Mouse (Mus musculus) retina, adult 2 months (tissue): ENCODE data around the gene Gtdc1.

Experiments used
- DNase-seq: peaks from one replicate; pipeline ENCODE4 v3.0.0-alpha.2; 2012; ENCODE audit warnings: low read depth, low spot score

The Gtdc1 gene

DNA sequence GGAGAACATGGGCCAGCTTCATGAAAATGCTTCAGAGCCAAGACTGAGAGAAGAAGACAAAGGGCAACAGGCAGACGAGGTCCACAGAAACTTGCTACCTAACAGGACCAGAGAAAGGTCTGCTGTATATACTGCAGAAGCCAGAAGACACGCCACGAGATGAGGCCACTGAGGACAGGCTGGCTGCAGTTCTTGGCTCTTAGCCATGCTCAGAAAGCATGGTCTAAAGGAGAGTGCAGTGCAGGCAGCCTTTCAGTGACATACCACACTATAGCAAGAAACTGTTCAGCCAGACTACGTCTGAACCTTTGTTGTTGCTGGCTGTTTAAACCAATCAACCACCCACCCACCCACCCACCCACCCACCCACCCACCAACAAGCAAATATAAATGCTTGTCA lies 336.6 kb downstream of the Gtdc1 start:
- no peak for DNase-seq

DNA sequence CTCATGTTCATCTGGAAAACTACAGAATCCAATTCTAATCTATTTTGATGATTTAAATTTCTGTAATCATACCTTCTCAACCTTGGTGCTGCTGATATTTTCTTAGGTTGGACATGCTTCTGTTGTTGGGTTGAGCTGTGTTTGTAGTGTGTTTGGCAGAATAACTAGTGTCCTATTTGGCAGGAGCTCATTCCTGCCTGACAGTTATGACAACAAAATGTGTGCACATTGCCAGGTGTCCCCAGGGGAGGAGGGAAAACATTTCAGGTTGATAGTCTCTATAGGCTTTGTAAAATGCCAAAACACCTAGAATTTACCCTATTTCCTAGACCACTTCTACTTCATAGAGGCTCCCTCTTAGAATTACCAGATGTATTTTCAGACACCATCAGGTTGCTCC lies 343.4 kb downstream of the Gtdc1 start:
- DNase-seq, result no peak

DNA sequence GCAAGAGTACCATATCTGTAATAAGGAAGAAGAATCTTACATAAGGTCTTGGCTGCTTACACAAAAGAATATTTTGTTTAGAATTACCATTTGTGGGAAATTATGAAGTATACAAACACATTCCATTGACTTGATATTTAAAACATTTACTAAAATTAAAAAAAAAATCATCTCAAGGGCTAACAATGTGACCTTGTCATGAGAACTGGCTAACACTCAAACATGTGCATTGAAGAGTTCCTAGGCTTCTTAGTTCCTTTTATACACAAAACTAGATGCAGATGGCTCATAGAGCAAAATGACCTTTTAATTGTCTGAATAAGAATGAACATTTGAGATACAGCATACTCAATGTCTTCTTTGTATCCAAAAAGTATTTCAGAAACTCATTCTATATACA lies 344.0 kb downstream of the Gtdc1 start:
- no peak for DNase-seq

DNA sequence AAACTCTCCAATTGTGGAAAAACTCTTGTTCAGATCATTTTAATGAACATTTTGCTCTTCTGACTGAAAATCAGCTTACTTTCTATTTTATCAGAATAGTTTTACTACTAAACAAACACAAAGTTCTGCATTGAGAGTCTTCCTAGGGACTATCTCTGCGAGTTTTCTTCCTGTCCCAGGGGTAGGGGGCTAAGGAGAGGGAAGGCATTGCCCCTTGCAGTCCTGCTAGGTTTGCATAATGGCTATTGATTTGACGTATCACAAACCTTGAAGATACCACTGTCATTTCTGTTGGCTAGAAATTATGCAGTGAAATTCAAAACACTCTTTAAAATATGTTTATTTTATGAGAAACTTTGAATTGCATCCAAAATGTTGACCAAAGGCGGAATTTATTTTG lies 355.6 kb downstream of the Gtdc1 start:
- DNase-seq, result no peak

DNA sequence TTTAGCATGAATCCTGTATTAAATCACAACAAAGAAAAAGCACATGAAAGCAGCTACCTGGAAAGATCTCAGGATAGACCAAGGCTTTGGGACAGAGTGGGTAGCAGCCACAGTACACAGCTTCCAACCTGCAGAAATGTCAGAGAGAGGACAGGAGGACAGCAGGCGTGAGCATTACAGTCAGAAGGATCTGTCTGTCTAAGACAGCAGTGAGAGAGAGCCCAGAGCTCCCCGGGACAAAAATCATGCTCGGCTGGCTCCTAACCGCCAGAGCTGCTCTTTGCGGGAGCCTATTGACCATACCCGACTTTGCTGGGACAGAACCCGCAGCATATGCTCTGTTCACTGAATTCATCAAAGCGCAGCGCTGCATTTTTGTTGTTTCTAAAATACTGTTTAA lies 356.3 kb downstream of the Gtdc1 start:
- no peak for DNase-seq

DNA sequence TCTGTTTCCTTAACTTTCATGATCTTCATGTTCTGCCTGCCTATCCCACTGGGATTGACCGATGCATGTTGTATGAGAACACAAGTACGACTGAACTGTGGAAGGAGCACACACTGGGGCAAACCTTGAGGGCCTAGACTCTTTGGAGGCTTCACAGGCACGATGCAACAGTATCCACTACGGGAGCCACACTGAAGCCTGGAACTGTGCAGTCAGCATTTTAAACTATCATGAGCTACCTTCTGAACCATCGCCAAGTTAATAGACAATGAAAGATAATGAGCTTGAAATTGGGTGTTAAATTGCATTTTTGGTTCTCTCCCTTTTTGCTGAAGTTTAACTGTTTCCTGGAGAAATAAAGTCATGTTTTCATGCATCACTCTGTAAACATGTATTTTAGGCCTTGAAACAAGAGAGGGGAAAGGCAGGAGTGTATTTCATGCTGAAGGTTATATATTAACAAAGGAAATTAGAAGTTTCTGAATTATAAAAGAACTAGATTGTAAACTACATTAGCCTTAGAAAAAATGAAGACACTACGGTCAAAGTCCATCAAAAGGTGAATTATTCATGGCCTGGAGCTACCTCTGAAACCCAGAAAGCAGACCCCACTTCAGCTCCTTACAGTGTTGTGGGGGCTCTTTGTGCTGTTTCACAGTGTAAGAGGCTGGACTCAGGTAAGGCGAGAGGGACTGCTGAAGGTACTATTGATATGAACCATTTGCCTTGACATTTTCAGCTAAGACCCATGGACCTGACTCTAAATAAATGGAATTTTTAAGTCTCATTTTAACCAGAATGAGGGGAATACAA lies 358.1 kb downstream of the Gtdc1 start:
- DNase-seq, result no peak

DNA sequence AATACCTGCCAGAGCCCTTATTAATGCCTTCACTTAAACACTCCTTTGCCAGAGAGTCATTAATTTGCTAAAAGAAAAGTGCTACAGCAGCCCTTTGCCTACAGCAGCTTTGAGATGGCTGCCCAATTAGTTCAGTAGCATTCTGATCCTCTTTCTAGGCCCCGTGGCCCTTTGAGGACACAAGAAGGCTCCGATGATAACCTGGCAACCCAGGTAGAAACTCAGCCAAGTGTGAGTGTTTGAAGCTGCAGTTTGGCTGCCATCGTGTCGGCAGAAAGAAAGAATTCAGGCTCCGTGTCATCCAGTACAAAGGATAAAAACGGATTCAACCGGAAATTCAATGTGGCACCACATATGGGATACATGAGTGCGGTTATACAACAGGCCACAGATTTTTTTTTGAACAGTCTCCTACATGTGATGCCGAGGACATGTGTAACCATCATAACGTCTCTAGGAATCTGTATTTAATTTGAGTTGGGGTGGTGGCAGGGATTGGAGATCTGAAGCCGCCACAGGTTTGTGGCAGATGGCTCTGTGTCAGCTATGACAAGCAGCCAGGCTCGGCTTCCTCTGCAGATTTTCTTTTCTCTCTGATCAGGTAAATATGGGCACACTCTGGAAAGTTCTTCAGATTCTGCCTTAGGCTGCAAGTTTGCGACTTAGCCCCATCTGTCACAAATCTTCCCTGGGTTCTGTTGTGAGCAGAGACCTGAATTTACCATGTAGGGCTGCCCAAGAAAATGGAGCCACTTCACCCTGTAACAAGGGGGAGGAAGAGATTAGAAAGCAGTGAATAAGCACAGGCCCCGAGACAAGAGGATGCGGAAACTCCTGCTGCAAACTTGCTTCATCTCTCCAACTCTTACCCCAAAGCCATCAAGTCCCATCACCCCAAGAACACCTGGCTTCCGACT lies 362.4 kb downstream of the Gtdc1 start:
- DNase-seq, result no peak

DNA sequence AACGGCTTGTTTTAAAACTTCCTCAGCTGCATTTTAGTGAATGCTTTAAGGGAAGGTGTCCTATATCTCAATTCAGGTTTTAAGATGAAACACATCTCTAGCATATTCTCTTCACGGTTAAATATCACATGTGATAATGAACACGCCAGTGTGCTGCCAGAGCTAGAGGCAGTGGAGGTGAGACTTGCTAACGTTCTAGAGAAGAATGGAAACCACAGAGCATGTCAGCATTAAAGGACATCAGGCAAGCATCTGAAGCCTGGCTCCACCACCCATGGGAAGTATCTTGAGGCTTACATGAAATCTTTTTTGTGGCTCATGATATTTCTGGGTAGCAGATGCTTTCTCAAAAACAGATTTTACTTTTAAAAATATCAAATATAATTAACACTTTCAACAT lies 365.7 kb downstream of the Gtdc1 start:
- DNase-seq, result no peak

DNA sequence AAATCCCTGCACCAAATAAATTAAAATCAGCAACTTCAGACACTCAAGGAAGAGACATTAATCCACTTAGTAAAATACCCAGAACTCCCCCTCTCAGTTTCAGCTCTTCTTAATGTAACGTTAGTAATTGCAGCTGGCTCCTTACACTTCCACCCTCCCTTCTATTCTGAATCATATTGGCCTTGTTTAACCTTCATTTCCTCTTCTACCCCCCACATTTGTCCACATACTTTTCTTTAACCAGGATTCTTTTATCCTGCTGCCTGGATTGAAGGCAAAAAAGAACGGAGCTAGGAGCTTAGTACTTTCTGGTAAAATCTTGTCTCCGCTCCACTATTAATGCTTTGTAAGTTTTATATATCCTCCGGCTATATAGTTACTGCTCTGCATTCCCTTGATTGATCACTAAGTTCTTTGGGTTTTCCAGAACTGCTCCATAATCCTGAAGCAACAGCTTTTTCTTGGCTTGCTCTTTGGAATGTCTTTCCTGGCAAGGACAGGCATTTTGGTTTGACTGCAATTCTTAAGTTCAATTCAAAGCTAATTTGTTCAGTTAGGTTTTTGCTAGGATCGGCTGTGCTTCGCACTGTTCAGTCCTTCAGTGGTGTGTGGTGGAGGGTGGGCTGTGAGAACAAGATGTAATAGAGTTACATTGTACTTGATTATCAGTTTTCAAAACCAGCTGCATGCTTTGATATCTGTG lies 368.1 kb downstream of the Gtdc1 start:
- DNase-seq, result no peak

DNA sequence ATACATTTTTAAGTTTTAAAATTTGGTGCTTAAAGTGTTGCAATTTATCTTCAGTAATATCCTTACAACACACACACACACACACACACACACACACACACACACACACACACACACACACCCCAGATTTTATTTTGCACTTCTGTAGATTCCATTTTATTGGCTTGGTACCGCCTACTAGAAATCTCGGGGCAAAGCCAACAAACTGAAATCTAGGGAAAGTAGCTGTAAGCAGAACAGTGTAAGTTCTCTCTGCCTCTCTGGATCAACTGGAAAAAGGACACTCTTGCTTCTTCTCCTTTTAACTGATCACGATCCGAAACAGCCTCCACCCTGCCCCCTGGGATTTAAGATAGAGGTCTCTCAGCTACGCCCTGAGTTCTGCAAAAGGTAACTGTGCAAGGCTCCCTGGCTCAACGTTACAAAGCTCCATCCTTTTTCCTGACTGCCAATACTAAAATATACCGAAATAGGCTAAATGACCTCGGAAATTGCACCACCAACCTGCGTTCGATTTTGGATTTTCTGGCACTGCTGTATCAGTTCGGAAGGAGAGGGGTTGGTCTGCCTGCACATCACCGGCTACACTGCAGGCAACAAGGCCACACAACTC lies 369.7 kb downstream of the Gtdc1 start:
- no peak for DNase-seq

DNA sequence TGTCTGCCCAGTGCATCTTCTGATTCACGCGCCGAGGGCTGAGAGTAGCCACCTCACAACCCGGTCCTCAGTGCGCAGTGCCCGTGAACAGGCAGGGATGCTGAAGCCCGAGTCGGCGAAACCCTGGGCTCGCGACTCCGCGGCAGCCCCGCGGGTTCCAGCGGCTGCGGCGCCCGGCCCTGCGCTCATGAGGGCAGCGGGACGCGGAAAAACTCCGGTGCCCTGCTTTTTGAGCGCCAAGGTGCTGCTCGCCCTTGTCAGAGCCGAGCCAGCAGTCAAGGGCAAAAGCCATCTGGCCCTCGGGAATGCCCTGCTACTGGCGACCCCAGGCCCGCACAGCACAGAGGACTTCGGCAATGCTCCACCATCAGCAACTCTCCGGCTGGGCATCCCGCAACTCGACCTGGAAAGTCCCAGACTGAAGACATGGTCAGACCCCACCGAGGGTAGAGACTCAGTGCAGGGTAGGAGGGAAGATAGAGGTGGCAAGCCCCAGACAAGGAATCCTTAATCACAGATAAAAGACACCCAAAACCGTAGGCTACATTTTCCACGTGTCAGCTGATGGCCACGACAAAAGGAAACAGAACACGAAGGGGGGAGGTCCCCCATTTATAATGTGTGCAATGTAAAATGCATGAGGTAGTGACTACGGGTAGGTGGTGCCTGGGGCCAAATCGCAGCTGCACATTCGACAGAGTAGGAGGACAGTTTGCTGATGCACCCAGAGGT lies 370.4 kb downstream of the Gtdc1 start:
- no peak for DNase-seq

DNA sequence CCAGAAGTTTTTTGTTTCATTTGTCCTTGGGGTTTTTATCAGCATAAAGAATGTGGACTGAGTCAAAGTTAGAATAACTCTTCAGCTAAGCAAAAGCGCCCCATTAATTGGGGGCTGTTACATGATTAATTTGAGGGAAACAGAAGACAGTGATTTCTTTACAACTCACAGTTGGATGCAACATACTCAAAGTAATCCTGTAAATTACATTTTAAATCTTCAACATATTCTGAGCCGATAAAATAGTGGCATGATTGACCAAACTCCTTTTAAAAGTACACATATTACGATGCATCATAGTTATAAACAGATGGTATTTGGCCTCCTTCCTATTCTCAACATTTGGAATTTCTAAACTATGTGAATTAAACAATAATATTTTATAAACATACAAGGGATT lies 372.7 kb downstream of the Gtdc1 start:
- DNase-seq, result no peak

DNA sequence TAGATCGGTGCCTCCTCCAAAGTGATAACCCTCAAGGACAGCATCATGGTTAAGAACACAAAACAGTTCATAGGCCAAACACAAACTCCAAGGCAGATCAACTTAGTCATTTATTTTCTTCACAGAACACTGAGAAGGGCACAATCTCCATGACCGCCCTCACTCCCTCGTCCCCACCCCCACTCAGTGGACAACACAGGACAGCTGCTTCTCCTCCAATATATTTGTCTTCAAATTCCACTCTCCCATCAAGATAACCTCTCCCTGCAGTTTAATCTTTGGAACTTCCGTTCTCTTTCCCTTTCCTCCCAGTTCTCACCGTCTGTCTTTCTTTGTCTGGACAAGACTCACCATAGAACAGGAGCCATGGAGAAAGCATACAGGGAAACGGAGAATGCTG lies 378.1 kb downstream of the Gtdc1 start:
- DNase-seq, result no peak

DNA sequence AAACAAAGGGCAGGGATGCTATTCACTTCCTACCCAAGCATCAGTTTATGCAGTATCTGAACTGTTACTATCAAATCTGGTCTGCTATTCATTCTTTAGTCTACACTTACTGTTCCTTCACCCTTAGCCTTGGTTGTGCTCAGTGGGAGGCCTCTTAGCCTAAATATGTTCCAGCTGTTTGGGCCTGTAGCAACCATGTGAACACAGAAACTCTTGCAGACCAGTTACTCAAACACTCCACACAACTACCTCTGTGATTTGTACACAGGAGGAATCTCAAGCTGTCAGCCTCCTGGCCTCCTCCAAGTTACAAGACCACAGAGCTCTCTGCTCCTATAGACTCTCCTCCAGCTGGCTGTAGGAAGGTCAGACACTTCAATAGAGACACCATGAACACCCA lies 384.7 kb downstream of the Gtdc1 start:
- no peak for DNase-seq

DNA sequence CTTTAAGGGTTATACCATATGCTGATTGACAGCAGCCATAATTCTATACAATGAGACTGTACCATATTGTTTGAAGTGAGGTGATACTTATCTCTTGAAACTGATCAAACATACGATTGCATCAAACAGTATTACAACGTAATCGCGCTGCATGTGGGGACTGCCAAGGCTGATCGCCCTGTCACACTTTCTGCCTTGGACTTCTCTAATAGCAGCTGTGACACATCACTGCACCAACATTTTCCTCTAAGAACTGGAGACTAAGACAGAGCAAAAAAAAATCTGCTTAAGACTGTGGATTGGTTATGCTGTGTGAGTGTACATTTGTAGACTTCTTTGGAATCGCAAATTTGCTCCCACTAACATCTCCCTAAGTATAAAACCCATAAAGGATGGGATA lies 385.7 kb downstream of the Gtdc1 start:
- DNase-seq, result no peak

DNA sequence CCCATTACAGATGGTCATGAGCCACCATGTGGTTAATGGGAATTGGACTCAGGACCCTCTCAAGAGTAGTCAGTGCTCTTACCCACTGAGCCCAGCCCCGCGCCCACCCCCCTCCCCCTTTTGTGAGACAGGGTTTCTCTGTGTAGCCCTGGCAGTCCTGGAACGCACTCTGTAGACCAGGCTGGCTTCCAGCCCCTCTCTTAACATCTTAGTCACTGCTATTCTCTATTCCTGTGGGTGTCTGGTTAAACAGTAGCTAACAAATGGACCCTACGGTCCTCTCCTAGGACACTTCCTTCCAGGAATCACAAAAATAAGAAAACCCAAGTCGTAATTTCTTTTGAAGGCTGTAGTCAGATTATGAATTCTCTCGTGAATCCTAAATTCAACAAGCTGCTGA lies 386.6 kb downstream of the Gtdc1 start:
- no peak for DNase-seq

DNA sequence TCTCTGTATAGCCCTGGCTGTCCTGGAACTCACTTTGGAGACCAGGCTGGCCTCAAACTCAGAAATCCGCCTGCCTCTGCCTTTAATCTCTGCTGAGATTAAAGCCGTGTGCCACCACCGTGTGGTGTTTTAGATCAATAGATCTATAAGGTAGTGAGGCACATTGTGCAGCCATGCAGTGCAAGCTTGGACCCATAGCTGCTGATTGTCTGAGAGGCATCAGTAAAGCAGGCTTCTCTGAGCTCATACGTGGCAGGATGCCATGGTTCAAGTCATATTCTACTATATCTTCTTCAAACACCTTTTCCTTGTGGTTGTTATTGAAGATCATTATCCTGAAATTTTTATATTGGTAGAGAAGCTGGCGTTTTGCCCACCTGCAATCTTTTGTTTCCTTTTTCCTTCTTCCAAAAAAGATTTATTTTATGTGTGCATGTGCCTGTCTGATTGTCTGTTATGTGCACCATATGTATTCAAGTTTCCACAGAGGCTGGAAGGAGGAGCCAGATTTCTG lies 388.3 kb downstream of the Gtdc1 start:
- no peak for DNase-seq

DNA sequence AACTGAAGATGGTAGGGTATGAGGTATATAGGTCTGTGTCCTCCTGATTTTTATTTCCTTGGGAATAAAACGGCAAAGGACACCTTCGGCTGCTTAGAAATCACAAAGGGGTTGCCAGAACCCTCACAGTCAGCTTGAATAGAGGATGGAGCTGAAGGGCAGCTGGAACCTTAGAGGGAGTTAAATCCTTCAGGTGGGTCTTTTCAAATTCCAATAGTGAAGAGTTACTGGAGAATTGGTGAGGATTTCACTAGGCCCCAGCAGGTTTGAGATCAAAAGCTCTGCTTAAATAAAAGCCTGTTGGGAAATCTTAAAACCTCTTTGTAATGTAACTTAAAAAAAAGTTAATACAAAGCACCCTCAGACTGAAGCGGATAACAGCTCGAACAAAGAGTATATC lies 389.3 kb downstream of the Gtdc1 start:
- no peak for DNase-seq

DNA sequence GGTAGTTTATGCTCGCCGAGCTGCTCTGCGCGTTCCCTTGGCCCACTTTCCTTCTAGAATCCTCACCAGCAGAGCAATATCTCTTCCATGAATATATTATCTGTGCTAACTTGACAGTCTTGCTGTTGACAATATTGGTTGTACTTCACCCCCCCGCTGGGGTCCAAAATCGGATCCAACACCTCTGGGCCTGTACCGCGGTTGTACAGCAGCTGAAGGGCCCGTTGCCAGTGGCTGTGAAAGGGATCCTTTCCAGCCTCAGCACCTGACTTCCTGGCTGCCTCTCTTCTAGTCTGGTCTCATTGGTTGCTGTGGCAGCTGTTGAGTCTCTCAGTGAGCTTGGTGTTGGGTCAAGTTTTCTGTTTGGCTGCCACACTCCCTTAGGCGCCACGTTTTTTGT lies 391.7 kb downstream of the Gtdc1 start:
- DNase-seq, result no peak

DNA sequence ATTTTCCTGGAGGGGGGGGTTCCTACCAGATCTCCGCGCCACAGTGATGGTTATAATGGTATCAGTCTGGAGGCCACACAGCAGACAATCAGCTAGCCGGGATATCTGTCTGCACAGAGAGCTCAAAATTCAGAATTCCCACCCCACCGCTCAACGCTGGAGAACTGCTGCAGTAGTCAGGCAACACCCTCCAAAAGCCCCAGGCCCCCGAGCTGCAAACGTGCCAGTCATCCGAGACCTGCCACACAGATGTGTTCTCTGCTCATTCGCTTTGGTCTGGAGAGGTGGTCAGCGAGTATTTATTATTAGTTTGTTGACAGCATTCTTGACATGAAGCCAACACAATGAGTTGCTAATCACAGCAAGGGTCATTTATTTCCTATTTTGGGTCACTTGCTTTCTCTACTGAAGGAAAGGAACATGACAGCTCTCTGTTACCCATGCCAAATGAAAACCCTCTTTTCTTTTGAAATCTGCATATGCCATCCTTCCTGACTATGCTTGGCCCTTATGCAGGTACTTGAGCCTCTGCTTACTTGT lies 392.3 kb downstream of the Gtdc1 start:
- DNase-seq, result no peak
